Mouse (Mus musculus) neural tube, embryonic 13.5 days (tissue): Measurements from ENCODE around the gene Med12l. TPM values are rescaled to one million over a fixed set of nuclear protein-coding genes. Genes with fewer than 3 reads are reported as not detected.
"Not testable (repeated sequence)": the region's sequence is repeated elsewhere in the genome, so short reads cannot be mapped to it uniquely, and the experiment has no call there.

Source experiments
- ATAC-seq: fragments of 200-750 bp; cut with Nextera tagmentation; 2 replicates; pipeline ENCODE4 v1.8.0; 2017; ENCODE audit warnings: low read depth, mild to moderate bottlenecking, moderate TSS enrichment, moderate library complexity
- H3K27ac ChIP-seq: fragments of 300-500 bp; sonication (generic); replicated peaks from 2 replicates; pipeline ENCODE4 v1.5.1; 2015; ENCODE audit warnings: moderate library complexity, mild to moderate bottlenecking, inconsistent platforms
- H3K27me3 ChIP-seq: fragments of 300-500 bp; sonication (generic); 2 replicates; pipeline ENCODE4 v1.6.1; 2015; ENCODE audit warnings: mild to moderate bottlenecking, inconsistent platforms
- H3K36me3 ChIP-seq: fragments of 300-500 bp; sonication (generic); 2 replicates; pipeline ENCODE4 v1.6.1; 2015; ENCODE audit warnings: mild to moderate bottlenecking, inconsistent platforms
- H3K4me1 ChIP-seq: fragments of 300-500 bp; sonication (generic); replicated peaks from 2 replicates; pipeline ENCODE4 v1.6.1; 2015; ENCODE audit warnings: inconsistent platforms
- H3K4me2 ChIP-seq: fragments of 300-500 bp; sonication (generic); 2 replicates; pipeline ENCODE4 v1.6.1; 2015; ENCODE audit warnings: inconsistent platforms, mild to moderate bottlenecking, moderate library complexity
- H3K4me3 ChIP-seq: fragments of 300-500 bp; sonication (generic); 2 replicates; pipeline ENCODE4 v1.5.1; 2015; ENCODE audit warnings: mild to moderate bottlenecking, inconsistent platforms
- H3K9ac ChIP-seq: fragments of 300-500 bp; sonication (generic); 2 replicates; pipeline ENCODE4 v1.6.1; 2015; ENCODE audit warnings: moderate library complexity, mild to moderate bottlenecking, inconsistent platforms
- H3K9me3 ChIP-seq: fragments of 300-500 bp; sonication (generic); 2 replicates; pipeline ENCODE4 v1.6.1; 2016; ENCODE audit warnings: inconsistent platforms
- WGBS: fragments of 180-500 bp; shearing (Covaris S2); methylation state at CpG from one replicate; pipeline ENCODE4 v1.1.7; 2015; 5-methylcytosine and 5-hydroxymethylcytosine counted together
- polyA plus RNA-seq: library from polyadenylated mRNA; unstranded; fragments of >200 nt; fragmentation: Nextera tagmentation; extraction: Ambion mirVana; gene quantifications from 2 replicates; pipeline ENCODE4 v1.2.1, GENCODE M21; 2015

The Med12l gene
- polyA plus RNA-seq, 1 experiment from 2014 or later, result 3.7 TPM

GRCm38 (mm10) chr3:59133189-59133588 lies 127.6 kb downstream of the Med12l start:
- no peaks in the 10 kb centered on the region for H3K4me1 ChIP-seq
- H3K36me3 ChIP-seq, result no peaks in the 10 kb centered on the region
- no peaks in the 10 kb centered on the region for H3K9me3 ChIP-seq
- no peak overlapping the region for H3K4me2 ChIP-seq
- H3K27me3 ChIP-seq, result no peaks in the 10 kb centered on the region
- H3K9ac ChIP-seq, result no peak overlapping the region
- no peak overlapping the region for H3K27ac ChIP-seq
- H3K4me3 ChIP-seq, result no peak overlapping the region
- no peak for ATAC-seq
- WGBS, result 88% methylated on average over 5 of the region's 5 CpGs

GRCm38 (mm10) chr3:59135911-59136653 lies 130.5 kb downstream of the Med12l start:
- Histone ChIP-seq H3K9ac (no peak overlapping the region), H3K9me3 (no peaks in the 10 kb centered on the region), H3K27ac (peak overlapping the region; percentile 46; the same call in 1 of the 2 replicates), H3K4me1 (no peaks in the 10 kb centered on the region), H3K36me3 (no peaks in the 10 kb centered on the region), H3K4me2 (no peak overlapping the region), H3K4me3 (no peak overlapping the region), H3K27me3 (no peaks in the 10 kb centered on the region)
- ATAC-seq, result no peak
- 78% methylated on average over 5 of the region's 5 CpGs for WGBS

- H3K27me3 ChIP-seq, result no peaks in the 10 kb centered on the region
- no peak overlapping the region for H3K4me2 ChIP-seq
- no peaks in the 10 kb centered on the region for H3K36me3 ChIP-seq
- H3K9me3 ChIP-seq, result no peaks in the 10 kb centered on the region
- no peak for ATAC-seq
- H3K27ac ChIP-seq, result no peak overlapping the region
- no peak overlapping the region for H3K4me3 ChIP-seq
- no peaks in the 10 kb centered on the region for H3K4me1 ChIP-seq
- no peak overlapping the region for H3K9ac ChIP-seq
- 62% methylated on average over 12 of the region's 12 CpGs for WGBS
These were observed 133.4 kb downstream of the Med12l start for GRCm38 (mm10) chr3:59138946-59139468.

- Histone ChIP-seq H3K27me3 (no peaks in the 10 kb centered on the region), H3K4me1 (no peaks in the 10 kb centered on the region), H3K27ac (no peak overlapping the region), H3K9ac (no peak overlapping the region), H3K4me3 (no peak overlapping the region), H3K36me3 (no peaks in the 10 kb centered on the region), H3K9me3 (no peaks in the 10 kb centered on the region), H3K4me2 (no peak overlapping the region)
- ATAC-seq, result no peak
These were observed 134.0 kb downstream of the Med12l start for GRCm38 (mm10) chr3:59139651-59140051.

- Histone ChIP-seq H3K27ac (no peak overlapping the region), H3K36me3 (no peaks in the 10 kb centered on the region), H3K4me1 (no peaks in the 10 kb centered on the region), H3K4me2 (no peak overlapping the region), H3K27me3 (no peaks in the 10 kb centered on the region), H3K4me3 (no peak overlapping the region), H3K9me3 (no peaks in the 10 kb centered on the region), H3K9ac (no peak overlapping the region)
- no peak for ATAC-seq
- 83% methylated on average over 2 of the region's 2 CpGs for WGBS
These were observed 134.5 kb downstream of the Med12l start for GRCm38 (mm10) chr3:59140115-59140514.

- H3K27ac ChIP-seq, H3K9ac ChIP-seq, H3K9me3 ChIP-seq, H3K27me3 ChIP-seq, H3K36me3 ChIP-seq, H3K4me3 ChIP-seq, H3K4me2 ChIP-seq, ATAC-seq, H3K4me1 ChIP-seq: not testable (repeated sequence)
- 90% methylated on average over 4 of the region's 4 CpGs for WGBS
These were observed 135.3 kb downstream of the Med12l start for GRCm38 (mm10) chr3:59140941-59141340.

GRCm38 (mm10) chr3:59141507-59142305 lies 136.1 kb downstream of the Med12l start:
- H3K27me3 ChIP-seq, result no peaks in the 10 kb centered on the region
- no peak overlapping the region for H3K4me3 ChIP-seq
- H3K36me3 ChIP-seq, result no peaks in the 10 kb centered on the region
- no peak overlapping the region for H3K9ac ChIP-seq
- WGBS, result 84% methylated on average over 8 of the region's 8 CpGs
- ATAC-seq, result no peak
- H3K4me2 ChIP-seq, result no peak overlapping the region
- H3K9me3 ChIP-seq, result no peaks in the 10 kb centered on the region
- H3K27ac ChIP-seq, result no peak overlapping the region
- H3K4me1 ChIP-seq, result no peaks in the 10 kb centered on the region

GRCm38 (mm10) chr3:59145194-59145593 lies 139.6 kb downstream of the Med12l start:
- H3K9me3 ChIP-seq, result no peaks in the 10 kb centered on the region
- ATAC-seq, result no peak
- H3K27ac ChIP-seq, result no peak overlapping the region
- no peak overlapping the region for H3K4me3 ChIP-seq
- no peak overlapping the region for H3K4me2 ChIP-seq
- no peaks in the 10 kb centered on the region for H3K4me1 ChIP-seq
- H3K9ac ChIP-seq, result no peak overlapping the region
- 73% methylated on average over 5 of the region's 5 CpGs for WGBS
- no peaks in the 10 kb centered on the region for H3K36me3 ChIP-seq
- H3K27me3 ChIP-seq, result no peaks in the 10 kb centered on the region

- Histone ChIP-seq H3K4me2 (no peak overlapping the region), H3K9ac (no peak overlapping the region)
These were observed 144.0 kb downstream of the Med12l start for GRCm38 (mm10) chr3:59149646-59150045.

GRCm38 (mm10) chr3:59150624-59151023 lies 145.0 kb downstream of the Med12l start:
- H3K27me3 ChIP-seq, result no peaks in the 10 kb centered on the region
- no peaks in the 10 kb centered on the region for H3K4me1 ChIP-seq
- no peaks in the 10 kb centered on the region for H3K36me3 ChIP-seq
- H3K9ac ChIP-seq, result no peak overlapping the region
- no peak overlapping the region for H3K27ac ChIP-seq
- no peaks in the 10 kb centered on the region for H3K9me3 ChIP-seq
- ATAC-seq, result no peak
- no peak overlapping the region for H3K4me3 ChIP-seq
- WGBS, result 99% methylated on average over 2 of the region's 2 CpGs
- H3K4me2 ChIP-seq, result no peak overlapping the region

More at GRCm38 (mm10) chr3:59149646-59150045, 144.0 kb downstream of the Med12l start:
- Histone ChIP-seq H3K4me3 (no peak overlapping the region), H3K27me3 (no peaks in the 10 kb centered on the region), H3K4me1 (no peaks in the 10 kb centered on the region), H3K9me3 (no peaks in the 10 kb centered on the region), H3K36me3 (no peaks in the 10 kb centered on the region), H3K27ac (no peak overlapping the region)
- ATAC-seq, result no peak

- no peak for ATAC-seq
- Histone ChIP-seq H3K9ac (no peak within 1 kb of the TSS), H3K36me3 (no peaks in the 10 kb centered on the region), H3K4me3 (no peak within 1 kb of the TSS), H3K4me2 (no peak within 1 kb of the TSS), H3K27me3 (no peaks in the 10 kb centered on the region), H3K4me1 (no peaks in the 10 kb centered on the region), H3K9me3 (no peaks in the 10 kb centered on the region), H3K27ac (no peak within 1 kb of the TSS)
- 93% methylated on average over 5 of the region's 5 CpGs for WGBS
These were observed 147.8 kb downstream of the Med12l start, which contains the start of gene P2ry14 for GRCm38 (mm10) chr3:59153424-59153823. Gene P2ry14 (minus strand): TSS chr3:59153618.

- H3K4me1 ChIP-seq, result no peaks in the 10 kb centered on the region
- H3K9me3 ChIP-seq, result no peaks in the 10 kb centered on the region
- H3K4me3 ChIP-seq, result no peak overlapping the region
- H3K9ac ChIP-seq, result no peak overlapping the region
- WGBS, result 69% methylated on average over 2 of the region's 2 CpGs
- H3K27me3 ChIP-seq, result no peaks in the 10 kb centered on the region
- no peaks in the 10 kb centered on the region for H3K36me3 ChIP-seq
- ATAC-seq, result no peak
- H3K4me2 ChIP-seq, result no peak overlapping the region
- H3K27ac ChIP-seq, result no peak overlapping the region
These were observed 149.3 kb downstream of the Med12l start for GRCm38 (mm10) chr3:59154888-59155287.
